ENCODE assay signal across 19 mouse cellular contexts in genomic region chr7:70604471-70605174, GRCm38 (mm10).
"Had no signal": no experiment of that assay in that cellular context is flagged by ENCODE, and none has a peak within 500 bp of the region (broad histone marks: within the 10 kb centered on the region; RNA-seq: fewer than 3 reads in every experiment).

No protein-coding gene starts in this region.

- H3K27me3 ChIP-seq: kidney, embryonic 15.5 days; liver, embryonic 12.5 days; liver, embryonic 15.5 days; lung, embryonic 15.5 days; neural tube, embryonic 12.5 days; neural tube, embryonic 15.5 days had no signal

- H3K9ac ChIP-seq: kidney, embryonic 15.5 days; liver, embryonic 12.5 days; liver, embryonic 15.5 days; lung, embryonic 15.5 days; neural tube, embryonic 12.5 days; neural tube, embryonic 15.5 days had no signal

- H3K9me3 ChIP-seq: kidney, embryonic 15.5 days; liver, embryonic 12.5 days; liver, embryonic 15.5 days; lung, embryonic 15.5 days; neural tube, embryonic 15.5 days had no signal

- ATAC-seq: liver, embryonic 12.5 days had no signal

- DNase-seq: kidney, adult 8-10 months; kidney, postnatal 10 days; kidney, postnatal 36 days; layer of hippocampus, postnatal 36 days; lung, adult 18-20 months; lung, postnatal 10 days; lung, postnatal 36 days; midbrain, embryonic 14.5 days; right cerebral cortex, postnatal 25 days; thymus, adult 18-20 months; thymus, postnatal 36 days had no signal

- H3K4me2 ChIP-seq: kidney, embryonic 15.5 days; liver, embryonic 12.5 days; liver, embryonic 15.5 days; lung, embryonic 15.5 days; midbrain, embryonic 11.5 days; neural tube, embryonic 12.5 days; neural tube, embryonic 15.5 days had no signal

- H3K4me3 ChIP-seq: kidney, embryonic 15.5 days; left cerebral cortex, adult 2 months; liver, embryonic 12.5 days; liver, embryonic 15.5 days; lung, embryonic 15.5 days; neural tube, embryonic 12.5 days; neural tube, embryonic 15.5 days had no signal

- H3K36me3 ChIP-seq: kidney, embryonic 15.5 days; liver, embryonic 12.5 days; liver, embryonic 15.5 days; lung, embryonic 15.5 days; neural tube, embryonic 12.5 days; neural tube, embryonic 15.5 days had no signal

- H3K27ac ChIP-seq: kidney, embryonic 15.5 days; left cerebral cortex, adult 2 months; liver, embryonic 12.5 days; liver, embryonic 15.5 days; lung, embryonic 15.5 days; neural tube, embryonic 12.5 days; neural tube, embryonic 15.5 days had no signal

- H3K4me1 ChIP-seq: kidney, embryonic 15.5 days; liver, embryonic 12.5 days; liver, embryonic 15.5 days; neural tube, embryonic 12.5 days; neural tube, embryonic 15.5 days had no signal
